Mouse (Mus musculus) embryonic facial prominence, embryonic 11.5 days (tissue): Measurements from ENCODE around the gene Snx3. TPM values are rescaled to one million over a fixed set of nuclear protein-coding genes. Genes with fewer than 3 reads are reported as not detected.

ENCODE experiments used
- ATAC-seq: fragments of 200-750 bp; cut with Nextera tagmentation; replicated peaks from 2 replicates; pipeline ENCODE4 v1.8.0; 2017; ENCODE audit warnings: low read depth; ENCODE audit not compliant: insufficient number of reproducible peaks, low FRiP score, low TSS enrichment
- DNase-seq: peaks from one replicate; pipeline ENCODE4 v3.0.0-alpha.2; 2015; ENCODE audit warnings: low spot score
- H3K27ac ChIP-seq: fragments of 300-500 bp; sonication (generic); replicated peaks from 2 replicates; pipeline ENCODE4 v1.5.1; 2014; ENCODE audit warnings: mild to moderate bottlenecking, low read depth, low read length, control low read depth
- H3K27me3 ChIP-seq: fragments of 300-500 bp; sonication (generic); 2 replicates; pipeline ENCODE4 v1.6.1; 2014; ENCODE audit warnings: mild to moderate bottlenecking, low read length, moderate library complexity, mixed read lengths; ENCODE audit not compliant: control insufficient read depth, insufficient read depth
- H3K36me3 ChIP-seq: fragments of 300-500 bp; sonication (generic); replicated peaks from 2 replicates; pipeline ENCODE4 v1.6.1; 2014; ENCODE audit warnings: low read depth, mild to moderate bottlenecking, low read length, moderate library complexity, mixed read lengths; ENCODE audit not compliant: control insufficient read depth, insufficient read depth
- H3K4me1 ChIP-seq: fragments of 300-500 bp; sonication (generic); 2 replicates; pipeline ENCODE4 v1.6.1; 2014; ENCODE audit warnings: low read length, mixed read lengths; ENCODE audit not compliant: control insufficient read depth, insufficient read depth
- H3K4me2 ChIP-seq: fragments of 300-500 bp; sonication (generic); 2 replicates; pipeline ENCODE4 v1.6.1; 2014; ENCODE audit warnings: low read depth, mild to moderate bottlenecking, control low read depth, low read length, moderate library complexity
- H3K4me3 ChIP-seq: fragments of 300-500 bp; sonication (generic); 2 replicates; pipeline ENCODE4 v1.5.1; 2014; ENCODE audit warnings: low read depth, low read length, control low read depth
- H3K9ac ChIP-seq: fragments of 300-500 bp; sonication (generic); replicated peaks from 2 replicates; pipeline ENCODE4 v1.6.1; 2014; ENCODE audit warnings: mild to moderate bottlenecking, control low read depth, low read length
- H3K9me3 ChIP-seq: fragments of 300-500 bp; sonication (generic); replicated peaks from 2 replicates; pipeline ENCODE4 v1.6.1; 2016; ENCODE audit warnings: mild to moderate bottlenecking, low read length, inconsistent platforms, mixed read lengths; ENCODE audit not compliant: control insufficient read depth
- WGBS: fragments of 180-500 bp; shearing (Covaris S2); extraction: QIAGEN DNeasy Blood & Tissue Kit; methylation state at CpG from one replicate; pipeline ENCODE4 v1.1.7; 2014; 5-methylcytosine and 5-hydroxymethylcytosine counted together
- polyA plus RNA-seq: library from polyadenylated mRNA; unstranded; fragments of >200 nt; fragmentation: Nextera tagmentation; extraction: Ambion mirVana; gene quantifications from 2 replicates; pipeline ENCODE4 v1.2.1, GENCODE M21; 2014

The Snx3 gene
- polyA plus RNA-seq, 1 experiment from 2014 or later, result 234 TPM

GRCm38 (mm10) chr10:42514125-42514524, 12.3 kb downstream of the Snx3 start:
- H3K36me3 ChIP-seq, result no peaks in the 10 kb centered on the region; the same call in 1 of the 2 replicates
- ATAC-seq (no peak), DNase-seq (no peak)
- no peaks in the 10 kb centered on the region for H3K9me3 ChIP-seq
- H3K4me1 ChIP-seq, result no peaks in the 10 kb centered on the region
- no peak overlapping the region for H3K4me3 ChIP-seq
- no peak overlapping the region for H3K4me2 ChIP-seq
- no peak overlapping the region for H3K9ac ChIP-seq
- no peak overlapping the region for H3K27ac ChIP-seq
- no peaks in the 10 kb centered on the region for H3K27me3 ChIP-seq

GRCm38 (mm10) chr10:42518363-42518762, 16.5 kb downstream of the Snx3 start:
- no peak overlapping the region for H3K4me3 ChIP-seq
- no peaks in the 10 kb centered on the region for H3K9me3 ChIP-seq
- WGBS, result 90% methylated on average over 8 of the region's 8 CpGs
- no peak overlapping the region for H3K4me2 ChIP-seq
- H3K9ac ChIP-seq, result no peak overlapping the region
- no peaks in the 10 kb centered on the region for H3K4me1 ChIP-seq
- no peaks in the 10 kb centered on the region for H3K27me3 ChIP-seq
- H3K36me3 ChIP-seq, result no peaks in the 10 kb centered on the region
- DNase-seq (no peak), ATAC-seq (no peak)
- no peak overlapping the region for H3K27ac ChIP-seq

DNA sequence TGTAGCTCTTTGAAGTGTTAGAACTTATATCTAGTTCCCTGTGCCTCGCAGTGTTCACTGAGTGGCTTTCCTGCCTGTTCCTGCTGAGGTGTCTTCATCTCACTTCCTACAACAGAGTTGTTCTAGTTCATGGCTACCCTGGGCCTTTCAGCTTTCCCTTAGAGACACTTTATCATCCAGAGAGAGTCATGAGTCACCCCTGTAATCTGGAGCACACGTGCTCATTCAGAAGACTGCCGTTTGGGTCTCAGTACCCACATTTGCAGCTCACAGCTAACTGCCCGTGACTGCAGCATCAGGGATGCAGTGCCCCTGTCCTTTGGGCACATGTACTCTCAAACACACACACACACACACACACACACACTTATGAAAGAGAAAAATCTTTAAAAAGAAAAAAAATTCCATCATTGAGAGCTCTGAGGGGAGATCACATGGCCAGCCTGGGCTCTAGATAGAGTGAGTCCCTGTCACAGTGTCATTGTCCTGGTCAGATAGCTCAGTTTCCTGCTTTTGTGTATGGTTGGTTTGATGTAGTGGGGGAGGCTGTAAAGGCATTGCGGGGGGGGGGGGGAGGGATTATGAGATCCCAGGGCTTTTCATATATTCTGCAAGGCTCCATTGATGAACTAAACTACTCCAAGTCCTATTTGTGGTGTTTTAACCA, 19.6 kb downstream of the Snx3 start:
- Histone ChIP-seq H3K27me3 (no peaks in the 10 kb centered on the region), H3K27ac (no peak overlapping the region), H3K9me3 (no peaks in the 10 kb centered on the region), H3K4me3 (no peak overlapping the region), H3K36me3 (no peaks in the 10 kb centered on the region; the same call in 1 of the 2 replicates), H3K4me1 (no peaks in the 10 kb centered on the region), H3K4me2 (no peak overlapping the region), H3K9ac (no peak overlapping the region)
- WGBS, result 73% methylated on average over 5 of the region's 5 CpGs
- DNase-seq (no peak), ATAC-seq (no peak)

DNA sequence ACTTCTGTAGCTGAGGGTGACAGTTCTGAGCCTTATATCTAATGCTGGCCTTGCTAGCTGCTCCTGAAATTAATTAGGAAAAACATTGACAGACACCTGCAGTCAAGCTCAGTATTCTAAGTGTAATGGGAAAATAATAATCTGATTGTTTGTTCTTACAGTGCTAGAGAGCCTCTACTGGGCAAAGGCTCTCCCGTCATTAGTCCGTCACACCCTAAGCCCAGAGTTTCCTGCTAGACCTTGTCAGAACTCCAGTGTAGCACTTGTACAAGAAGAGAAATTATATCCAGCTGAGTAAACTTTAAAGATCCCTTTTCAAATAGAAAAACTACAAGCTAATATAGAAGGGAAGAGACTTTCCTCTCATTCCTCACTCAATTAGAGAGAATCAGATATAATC, 21.1 kb downstream of the Snx3 start:
- Histone ChIP-seq H3K9ac (no peak overlapping the region), H3K27me3 (no peaks in the 10 kb centered on the region), H3K4me3 (no peak overlapping the region), H3K36me3 (no peaks in the 10 kb centered on the region; the same call in 1 of the 2 replicates), H3K9me3 (no peaks in the 10 kb centered on the region), H3K4me2 (no peak overlapping the region), H3K4me1 (no peaks in the 10 kb centered on the region), H3K27ac (no peak overlapping the region)
- 34% methylated on average over 2 of the region's 2 CpGs for WGBS
- DNase-seq, result peak; percentile 46
- 0 out of 2 replicates have a peak, but pooled peaks have one; percentile 44 for ATAC-seq

DNA sequence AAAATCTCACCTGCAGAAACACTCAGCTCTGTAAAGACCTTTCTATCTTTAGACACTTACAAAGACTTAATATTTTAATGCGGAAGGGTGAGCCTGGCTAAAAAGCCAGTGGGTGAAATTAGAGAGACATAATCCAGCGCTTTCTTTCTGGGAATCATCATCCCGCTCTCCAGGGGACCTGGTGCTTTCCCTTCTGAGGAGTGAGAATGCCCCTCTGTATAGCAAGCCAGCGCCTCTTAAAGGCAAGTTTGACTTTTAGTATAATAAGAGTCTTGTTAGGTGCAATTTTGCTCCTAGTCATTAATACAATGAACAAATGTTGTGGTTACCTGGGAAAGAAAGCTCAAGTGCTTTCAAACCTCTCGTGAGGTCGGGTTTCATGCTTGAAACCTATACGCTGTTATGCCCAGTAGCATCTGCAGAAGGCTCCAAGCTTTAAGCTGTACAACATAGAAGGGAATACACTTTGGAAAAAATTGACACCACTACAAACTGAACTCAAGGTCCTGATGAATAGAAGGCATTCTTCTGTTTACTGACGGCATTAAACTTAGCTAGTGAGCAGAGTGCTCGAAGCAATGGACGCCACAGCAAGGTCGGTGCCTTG, 21.8 kb downstream of the Snx3 start:
- no peak overlapping the region for H3K27ac ChIP-seq
- ATAC-seq, result no peak

GRCm38 (mm10) chr10:42525682-42526081, 23.9 kb downstream of the Snx3 start:
- no peaks in the 10 kb centered on the region for H3K9me3 ChIP-seq
- ATAC-seq (no peak), DNase-seq (no peak)
- H3K27ac ChIP-seq, result no peak overlapping the region
- H3K4me1 ChIP-seq, result no peaks in the 10 kb centered on the region
- H3K36me3 ChIP-seq, result no peaks in the 10 kb centered on the region; the same call in 1 of the 2 replicates
- H3K4me3 ChIP-seq, result no peak overlapping the region
- H3K27me3 ChIP-seq, result no peaks in the 10 kb centered on the region
- H3K4me2 ChIP-seq, result no peak overlapping the region
- H3K9ac ChIP-seq, result no peak overlapping the region
- 95% methylated on average over 3 of the region's 3 CpGs for WGBS

More for the DNA sequence above, 21.8 kb downstream of the Snx3 start:
- Histone ChIP-seq H3K4me2 (no peak overlapping the region), H3K9me3 (no peaks in the 10 kb centered on the region), H3K27me3 (no peaks in the 10 kb centered on the region), H3K4me1 (no peaks in the 10 kb centered on the region), H3K9ac (no peak overlapping the region), H3K36me3 (no peaks in the 10 kb centered on the region; the same call in 1 of the 2 replicates), H3K4me3 (no peak overlapping the region)
- 45% methylated on average over 11 of the region's 11 CpGs for WGBS
- peak; percentile 39 for DNase-seq

DNA sequence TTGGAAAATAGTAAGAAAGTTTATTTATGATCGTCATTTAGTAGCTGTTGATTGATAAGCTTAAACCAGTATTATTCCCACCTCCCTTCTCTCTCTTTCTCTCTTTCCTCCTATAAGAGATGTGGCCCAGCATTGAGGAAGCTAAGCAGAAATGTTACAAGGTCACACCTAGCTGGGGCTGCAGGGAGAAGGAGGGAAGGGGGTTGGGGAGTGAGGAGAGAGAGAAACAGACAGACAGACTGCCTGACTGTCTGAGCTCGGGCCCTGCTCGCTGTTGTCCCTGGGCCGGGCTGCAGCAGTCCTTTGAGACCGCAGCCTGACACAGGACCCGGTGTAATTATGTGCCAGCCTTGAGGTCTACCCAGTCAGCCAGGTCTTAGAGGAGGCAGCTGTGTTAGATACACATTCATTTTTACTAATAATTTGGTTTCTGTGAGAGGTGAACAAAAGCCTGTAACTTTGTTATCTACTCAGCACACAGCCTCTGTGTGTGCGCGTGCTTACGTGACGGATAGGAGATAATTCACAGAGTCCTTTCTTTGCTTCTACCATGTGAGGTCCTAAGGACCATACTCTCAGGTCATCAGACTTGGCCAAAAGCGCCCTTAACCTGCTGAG, 32.1 kb downstream of the Snx3 start:
- no peaks in the 10 kb centered on the region for H3K4me1 ChIP-seq
- H3K36me3 ChIP-seq, result peaks cover 4% of the 10 kb centered on the region
- 89% methylated on average over 11 of the region's 11 CpGs for WGBS
- H3K9me3 ChIP-seq, result no peaks in the 10 kb centered on the region
- no peak for DNase-seq
- H3K4me3 ChIP-seq, result no peak overlapping the region
- no peak for ATAC-seq
- no peak overlapping the region for H3K27ac ChIP-seq
- no peak overlapping the region for H3K9ac ChIP-seq
- H3K27me3 ChIP-seq, result no peaks in the 10 kb centered on the region
- H3K4me2 ChIP-seq, result no peak overlapping the region
